Mouse (Mus musculus): ENCODE data around the gene Rd3.

Rd3 gene

DNA sequence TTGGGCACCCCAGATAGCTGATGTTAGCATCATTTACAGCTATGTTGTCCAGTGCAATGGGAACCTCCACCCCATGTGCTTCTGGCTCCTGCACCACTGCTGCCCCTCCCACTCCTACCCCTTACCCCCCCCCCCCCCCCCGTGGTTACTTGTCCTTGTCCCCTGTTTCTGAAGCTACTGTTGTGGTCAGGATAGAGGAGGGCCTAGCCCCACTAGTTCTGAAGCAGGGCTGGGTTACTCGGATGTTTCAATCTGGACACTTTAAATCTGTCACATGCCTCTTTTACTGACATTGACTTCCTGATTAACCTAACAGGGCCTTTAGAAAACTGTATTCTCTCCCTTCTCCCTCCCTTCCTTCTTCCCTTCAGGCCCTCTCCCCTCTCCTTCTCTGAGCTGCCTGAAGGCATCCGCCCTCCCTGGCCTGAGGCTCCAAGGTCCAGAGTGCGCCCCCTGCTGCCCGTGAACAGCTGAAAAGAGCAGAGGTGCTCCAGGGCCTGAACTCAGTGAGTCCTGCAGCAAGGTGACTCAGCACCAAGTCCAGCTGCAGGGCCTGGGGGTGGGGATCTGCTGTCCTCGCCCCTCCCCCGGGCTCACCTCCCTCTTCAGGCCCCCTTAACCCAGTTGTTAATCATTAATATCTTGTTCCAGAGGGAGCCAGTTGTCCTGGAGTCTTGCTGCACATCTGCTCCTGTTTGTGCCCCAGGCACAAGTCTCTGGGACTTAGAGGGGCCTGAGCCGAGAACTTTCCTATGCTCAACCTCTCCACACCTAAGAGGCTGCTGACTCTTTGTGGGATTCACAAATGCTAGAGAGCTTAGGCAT is 13.0 kb upstream of the Rd3 start:
- DNase-seq (ENCODE audit: low read depth, low spot score): peak; percentile 50

DNA sequence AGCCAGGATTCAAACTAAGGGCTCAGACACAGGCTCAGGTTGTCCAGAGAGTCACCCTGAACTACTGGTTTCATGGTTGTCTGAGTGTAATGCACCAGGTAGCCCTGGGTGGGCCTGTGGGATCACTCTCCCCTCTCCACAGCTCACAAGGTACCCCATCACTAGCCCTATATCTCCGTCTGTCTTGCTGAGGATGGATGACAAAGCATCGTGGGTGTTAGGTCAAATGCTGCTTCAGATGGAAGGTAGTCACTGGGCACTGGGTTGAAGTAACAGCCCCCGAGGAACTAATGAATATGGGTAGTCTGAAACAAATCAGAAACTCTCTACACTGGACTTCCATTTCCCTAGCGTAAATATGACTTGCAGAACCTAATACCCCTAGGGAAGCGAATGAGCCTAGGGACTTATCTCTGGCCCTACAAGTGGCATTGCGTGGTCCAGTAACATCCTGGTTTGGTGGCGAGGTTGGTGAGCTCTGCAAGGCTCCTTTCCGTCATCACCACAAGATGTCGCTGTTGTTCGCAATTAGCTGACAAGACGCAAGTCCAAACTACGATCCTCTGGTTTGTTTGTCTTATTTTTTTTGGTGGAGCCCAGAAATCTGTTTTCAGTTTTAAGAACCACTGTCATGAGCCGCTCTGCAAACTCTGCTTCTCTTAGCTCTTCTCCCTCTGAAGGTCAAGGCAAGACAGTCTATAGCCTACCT is 12.2 kb upstream of the Rd3 start:
- peak; percentile 62 for DNase-seq (ENCODE audit: low read depth, low spot score)

DNA sequence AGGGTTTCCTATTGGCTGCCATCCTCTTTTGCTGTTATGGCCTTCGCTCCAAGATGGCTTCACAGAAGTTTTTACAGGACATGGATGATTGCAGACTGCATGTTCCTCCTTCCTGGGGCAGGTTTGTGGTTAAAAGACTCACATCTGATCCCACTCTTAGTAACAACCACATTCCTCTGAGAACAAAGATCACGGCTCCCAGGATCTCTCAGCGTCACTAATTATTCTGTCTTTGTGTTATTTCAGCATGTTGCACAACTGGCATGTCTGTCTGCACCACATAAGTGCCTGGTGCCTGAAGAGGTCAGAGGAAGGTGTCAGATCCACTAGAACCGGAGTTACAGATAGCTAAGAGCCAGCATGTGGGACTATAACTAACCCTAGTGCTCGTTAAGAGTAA is 7.2 kb upstream of the Rd3 start:
- no peak for DNase-seq (ENCODE audit: low read depth, low spot score)

DNA sequence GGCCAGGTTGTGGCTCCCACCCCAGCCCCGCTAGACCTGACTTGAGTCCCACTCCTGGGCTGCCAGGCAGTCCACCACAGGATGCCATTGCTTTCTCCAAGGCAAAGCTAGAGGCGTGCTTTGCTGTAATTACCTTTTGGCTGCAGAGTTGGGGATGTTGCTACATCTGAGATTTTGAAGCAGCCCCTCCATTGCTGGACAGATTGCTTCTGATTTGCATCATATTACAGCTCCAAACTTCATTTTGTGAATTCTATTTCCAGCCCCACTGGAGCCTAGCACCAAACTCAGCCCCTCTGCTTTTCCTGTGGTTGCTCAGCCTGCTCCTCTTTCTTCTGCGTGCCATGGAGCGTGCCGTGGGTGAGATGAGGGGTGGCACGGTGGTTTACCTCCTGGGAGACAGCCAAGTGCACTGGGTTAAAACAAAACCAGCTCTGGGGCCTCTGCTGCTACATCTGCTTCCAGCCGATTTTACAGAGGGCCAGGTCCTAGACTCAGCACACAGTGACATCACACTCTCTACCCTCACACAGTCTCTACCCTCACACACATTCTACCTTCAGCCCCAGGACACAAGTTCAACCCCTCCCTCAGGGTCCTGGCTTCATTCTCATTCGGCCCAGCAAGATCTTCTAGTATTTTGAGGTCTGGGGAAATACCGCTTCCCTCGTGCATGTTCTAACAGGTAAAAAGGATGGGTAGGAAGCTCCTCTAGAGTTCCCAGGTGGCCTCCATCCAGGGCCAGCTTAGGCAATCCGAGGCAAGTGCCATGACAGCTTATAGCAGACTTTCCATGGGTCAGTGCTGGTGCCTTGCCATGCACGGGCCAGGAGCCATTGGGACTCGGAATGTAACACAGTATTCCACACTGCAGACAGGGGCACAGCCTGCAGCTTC is 2.4 kb upstream of the Rd3 start:
- DNase-seq (ENCODE audit: low read depth, low spot score): no peak

DNA sequence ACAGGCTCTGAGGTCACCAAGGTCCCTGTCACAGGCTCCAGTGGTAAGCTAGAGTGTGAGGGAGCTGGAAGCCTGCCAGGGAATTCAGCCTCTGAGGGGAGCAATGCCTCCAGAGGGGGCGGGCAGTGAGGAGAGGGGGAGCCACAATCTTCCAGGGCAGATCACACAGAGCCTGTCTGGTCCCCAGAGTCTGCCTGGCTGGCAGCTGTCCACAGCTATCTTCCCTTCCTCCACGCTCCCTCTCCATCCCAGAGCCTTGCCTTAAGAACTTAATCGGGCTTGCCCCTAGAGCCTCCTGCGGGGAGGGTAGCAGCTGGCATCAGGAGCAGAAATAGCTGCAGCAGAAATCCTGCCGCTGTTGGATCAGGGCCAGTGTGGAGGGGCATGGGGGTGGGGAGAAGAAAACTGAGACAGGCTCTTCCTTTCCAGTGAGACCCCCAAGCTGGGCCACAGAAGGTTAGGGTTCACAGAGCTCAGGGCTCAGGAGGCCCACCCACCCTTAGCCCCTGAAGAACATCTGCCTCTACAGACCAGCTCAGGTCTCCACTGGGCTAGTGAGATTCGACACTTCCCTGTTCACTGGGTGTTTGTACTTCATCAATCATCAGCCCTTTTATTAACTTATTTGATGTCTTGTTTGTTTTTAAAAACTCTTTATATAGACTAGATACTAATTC is 4.4 kb downstream of the Rd3 start:
- DNase-seq (ENCODE audit: low read depth, low spot score): no peak

DNA sequence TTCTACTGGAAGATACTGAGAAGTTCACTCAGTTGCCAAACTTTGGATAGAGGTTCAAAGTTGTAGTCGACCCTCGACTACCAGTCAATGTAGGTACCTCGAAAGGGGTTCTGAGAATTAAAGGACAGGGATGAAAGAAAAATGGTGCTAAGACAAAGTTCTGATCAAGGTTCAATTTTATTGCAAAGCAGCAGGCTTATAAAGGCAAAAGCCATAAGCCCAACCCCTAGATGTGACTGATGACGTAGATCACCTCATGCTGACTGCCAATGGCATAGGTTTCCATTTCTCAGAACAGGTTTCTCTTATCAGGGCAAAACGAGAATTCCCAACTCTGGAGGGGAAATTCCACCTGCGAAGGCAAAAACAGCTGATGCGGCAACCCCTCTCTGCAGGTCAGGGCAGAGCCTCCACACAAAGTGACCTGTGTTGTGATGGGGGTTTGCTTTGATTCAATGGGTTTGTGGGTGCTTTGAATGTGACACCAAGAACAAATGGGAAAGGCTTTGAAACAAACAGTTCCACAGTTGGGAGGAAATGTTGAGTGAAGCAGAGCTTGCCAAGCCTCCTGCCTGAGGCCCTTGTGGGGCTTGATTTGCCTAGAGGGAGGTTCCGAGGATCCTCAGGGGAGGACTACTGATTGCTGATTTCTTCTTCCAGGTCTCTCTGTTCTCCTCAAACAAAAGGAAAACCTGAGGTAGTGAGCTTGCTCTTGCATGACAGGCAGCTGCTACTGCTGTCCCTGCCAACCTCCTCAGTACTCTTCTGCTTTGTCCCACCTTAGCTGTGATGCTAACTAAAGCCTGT is 9.7 kb downstream of the Rd3 start:
- DNase-seq (ENCODE audit: low read depth, low spot score): no peak

DNA sequence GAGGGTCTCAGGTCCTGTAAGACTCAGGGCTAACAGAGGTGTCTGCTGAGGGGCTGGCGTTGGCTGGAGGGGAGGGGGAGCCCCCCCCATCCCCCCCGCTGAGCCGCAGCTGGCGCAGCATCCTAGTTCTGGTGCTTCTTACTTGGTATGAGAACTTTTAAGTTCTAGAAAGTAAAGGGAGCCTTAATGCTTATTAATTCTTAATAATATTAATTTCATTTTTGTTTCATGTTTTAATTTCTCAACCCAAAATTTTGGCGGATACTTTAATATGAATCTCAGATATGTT is 10.3 kb downstream of the Rd3 start:
- no peak for DNase-seq (ENCODE audit: low read depth, low spot score)

DNA sequence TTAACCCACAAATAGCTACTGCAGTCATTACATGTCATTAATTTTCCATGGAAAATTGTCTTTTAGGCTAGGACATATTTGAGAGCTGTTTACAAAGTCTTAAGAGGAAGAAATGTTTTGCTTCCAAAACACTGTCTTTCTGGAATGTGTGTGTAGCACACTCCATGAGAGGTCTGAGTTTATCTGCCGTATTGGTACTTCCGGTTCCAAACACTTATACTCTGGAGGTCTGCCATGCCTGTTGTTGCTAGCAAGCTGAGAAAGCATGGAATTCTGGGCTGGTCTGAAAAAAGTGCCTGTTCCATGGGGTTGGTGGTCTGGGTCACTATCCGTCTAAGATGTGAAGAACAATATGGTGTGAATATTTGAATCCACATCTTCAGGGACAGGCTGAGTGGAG is 11.5 kb downstream of the Rd3 start:
- no peak for DNase-seq (ENCODE audit: low read depth, low spot score)

DNA sequence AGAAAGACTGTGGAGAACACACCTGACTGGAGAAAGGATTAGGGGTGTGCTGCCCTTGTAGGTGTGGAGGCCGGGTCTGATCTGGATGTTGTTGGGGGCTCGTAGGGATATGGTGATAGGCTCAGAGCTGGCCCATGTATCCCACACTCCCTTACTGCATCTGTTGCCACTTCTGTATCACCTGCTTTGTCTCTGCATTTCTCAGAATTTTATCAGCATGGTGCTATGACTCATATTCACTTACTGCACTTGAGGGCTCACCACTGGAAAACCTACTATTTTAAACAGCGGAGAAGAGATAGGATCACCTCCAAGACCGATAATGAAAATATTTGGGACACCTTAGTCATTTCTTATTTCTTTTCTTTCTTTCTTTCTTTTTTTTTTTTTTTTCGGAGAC is 11.9 kb downstream of the Rd3 start:
- DNase-seq (ENCODE audit: low read depth, low spot score): no peak

DNA sequence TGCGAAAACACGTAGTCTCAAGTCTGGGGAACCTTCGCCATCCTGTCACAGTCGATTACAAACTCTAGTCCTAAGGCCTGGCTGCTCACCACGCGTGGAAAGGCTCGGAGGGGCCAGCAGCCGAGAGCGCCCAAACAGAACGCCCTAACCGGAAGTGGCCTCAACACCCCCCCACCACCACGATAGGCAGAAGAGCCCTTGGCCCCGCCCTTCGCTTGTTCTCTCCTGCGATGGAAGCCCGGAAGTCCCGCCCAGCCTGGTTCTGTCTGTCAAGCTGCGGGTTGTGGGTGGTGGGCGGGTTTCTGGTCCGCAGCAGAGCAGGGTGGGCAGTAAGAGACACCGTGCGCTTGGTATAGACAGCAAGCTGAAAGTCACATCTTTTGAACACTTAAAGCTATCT is 12.8 kb downstream of the Rd3 start:
- peak; percentile 78 for DNase-seq (ENCODE audit: low read depth, low spot score)

DNA sequence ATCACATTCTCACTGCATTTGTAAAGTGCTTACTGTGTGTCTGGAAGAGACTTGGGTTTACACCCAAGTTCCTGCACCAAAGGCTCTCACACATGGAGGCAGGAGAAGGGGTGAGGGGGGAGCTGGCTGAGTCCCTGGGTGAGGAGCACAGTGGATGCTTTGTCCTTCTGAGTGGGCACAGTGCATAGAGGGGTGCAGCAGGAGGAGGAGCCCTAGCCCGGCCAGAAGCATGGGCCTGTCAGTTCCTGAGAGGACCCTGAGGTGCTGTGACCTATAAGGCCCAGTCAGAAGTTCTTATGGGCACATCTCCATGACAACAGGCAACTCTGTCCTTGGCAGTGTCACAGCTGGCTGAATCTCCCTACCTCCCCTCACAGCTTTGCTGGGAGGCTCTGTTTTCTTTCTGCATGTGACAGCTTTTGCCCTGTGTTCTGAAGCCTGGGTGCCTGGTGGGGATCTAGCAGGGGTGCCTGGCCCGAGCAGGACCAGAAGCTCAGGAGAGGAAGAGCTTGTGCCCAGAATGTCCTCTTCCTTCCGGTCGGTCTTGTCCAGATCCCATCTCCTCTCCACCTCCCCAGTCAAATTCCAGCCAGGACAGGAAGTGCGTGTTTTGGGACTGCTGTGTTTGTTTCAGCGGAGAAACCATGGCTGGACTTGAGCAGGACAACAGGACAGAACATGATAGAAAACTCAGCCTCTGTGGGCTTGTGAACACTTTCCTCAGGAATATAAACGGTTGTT is 15.0 kb downstream of the Rd3 start:
- no peak for DNase-seq (ENCODE audit: low read depth, low spot score)

DNA sequence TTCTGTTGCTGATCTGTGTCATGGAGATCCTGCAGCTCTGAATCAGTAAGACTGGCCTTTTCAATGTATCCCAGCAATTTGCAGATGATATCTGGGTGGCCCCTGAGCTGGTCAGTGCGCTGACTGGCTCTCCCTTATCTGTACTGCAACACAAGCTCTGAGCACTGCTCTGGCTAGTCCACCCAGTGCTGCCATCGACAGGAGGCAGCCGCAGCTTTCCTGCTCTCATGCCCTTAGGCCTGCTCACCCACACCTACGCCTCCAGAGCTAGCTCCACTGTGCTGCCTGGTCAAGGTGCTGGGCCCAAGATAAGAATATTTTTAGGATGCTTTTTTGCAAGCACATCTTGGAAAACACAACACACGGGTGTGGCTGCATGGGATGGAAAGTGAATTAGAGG is 17.3 kb downstream of the Rd3 start:
- peak; percentile 38 for DNase-seq (ENCODE audit: low read depth, low spot score)

DNA sequence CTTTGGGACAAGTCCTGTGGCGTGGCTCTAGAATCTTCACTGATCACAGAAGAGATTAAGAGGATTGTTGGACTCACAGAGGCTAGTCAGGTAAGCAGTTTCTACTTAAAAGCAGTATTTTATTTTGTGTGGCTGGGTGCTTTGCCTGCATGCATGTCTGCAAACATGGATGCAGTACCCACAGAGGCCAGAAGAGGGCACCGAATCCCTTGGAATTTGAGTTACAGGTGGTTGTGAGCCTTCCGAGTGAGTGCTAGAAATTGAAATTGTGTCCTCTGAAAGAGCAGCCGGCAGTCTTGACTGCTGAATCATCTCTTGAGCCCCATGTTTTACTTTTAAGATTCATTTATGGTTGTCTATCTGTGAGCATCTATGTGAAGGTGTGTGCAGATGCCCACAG is 18.3 kb downstream of the Rd3 start:
- peak; percentile 61 for DNase-seq (ENCODE audit: low read depth, low spot score)

DNA sequence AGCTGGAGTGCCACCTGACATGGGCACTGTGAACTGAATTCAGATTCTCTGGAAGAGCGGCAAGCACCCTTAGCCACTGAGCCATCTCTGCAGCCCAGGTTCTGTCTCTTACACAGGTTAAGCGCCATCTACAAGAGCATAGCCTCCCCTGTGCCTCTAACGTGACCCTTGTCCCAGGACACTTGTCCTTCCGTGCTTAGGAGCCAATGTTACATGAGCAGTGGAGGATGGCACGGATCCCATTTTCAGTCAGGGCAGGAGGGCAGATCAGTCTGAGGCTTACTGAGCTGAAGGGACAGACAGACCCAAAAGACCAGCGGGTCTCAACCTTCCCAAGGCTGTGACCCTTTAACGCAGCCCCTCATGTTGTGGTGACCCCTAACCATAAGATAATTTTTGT is 18.7 kb downstream of the Rd3 start:
- no peak for DNase-seq (ENCODE audit: low read depth, low spot score)

DNA sequence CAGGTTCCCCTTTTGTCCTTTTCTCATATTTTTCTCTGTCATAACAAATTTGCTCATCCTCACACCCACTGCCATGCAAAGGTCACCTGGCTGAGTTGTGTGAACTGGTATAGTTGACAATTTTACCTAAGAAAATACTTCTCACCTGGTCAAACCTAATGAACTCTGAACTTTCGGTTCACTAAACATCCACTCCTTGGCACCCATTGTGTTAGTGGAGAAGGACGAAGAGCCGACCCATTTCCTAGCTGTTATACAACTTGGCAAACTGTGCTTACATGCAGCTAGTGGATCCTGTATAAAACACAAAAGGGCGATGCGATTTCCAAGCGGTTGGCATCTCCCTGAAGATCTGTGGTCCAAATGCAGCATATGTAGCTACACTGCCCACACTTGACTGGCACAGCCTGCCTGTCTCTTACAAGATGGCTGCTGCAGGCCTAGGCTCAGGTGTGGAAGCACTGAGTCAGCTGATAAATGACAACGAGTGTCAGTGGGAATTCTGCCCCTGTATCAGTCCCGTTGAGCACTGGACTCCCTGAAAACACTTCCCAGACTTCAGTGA is 19.5 kb downstream of the Rd3 start:
- DNase-seq (ENCODE audit: low read depth, low spot score): no peak

DNA sequence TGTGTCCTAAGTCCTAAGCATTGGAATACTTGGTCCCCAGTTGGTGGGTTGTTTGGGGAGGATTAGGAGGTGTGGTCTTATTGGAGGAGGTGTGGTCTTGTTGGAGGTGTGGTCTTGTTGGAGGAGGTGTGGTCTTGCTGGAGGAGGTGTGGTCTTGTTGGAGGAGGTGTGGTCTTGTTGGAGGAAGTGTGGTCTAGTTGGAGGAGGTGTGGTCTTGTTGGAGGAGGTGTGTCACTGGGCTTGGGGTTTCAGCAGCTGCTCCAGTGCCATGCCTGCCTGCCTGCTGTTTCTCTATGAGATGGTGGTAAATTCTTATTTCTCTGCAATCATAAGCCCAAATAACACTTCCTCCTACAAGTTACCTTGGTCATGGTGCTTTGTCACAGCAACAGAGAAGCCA is 21.9 kb downstream of the Rd3 start:
- no peak for DNase-seq (ENCODE audit: low read depth, low spot score)

Data from c-Kit-negative CD71-positive TER-119-positive erythroid progenitor cells, embryonic 14.5 days (primary cell).